Mouse (Mus musculus) kidney, postnatal 36 days (tissue): ENCODE measurements around the gene Ttn.
A peak's percentile ranks its signal among the peaks of the same experiment; 100 is the strongest.

Experiments
- DNase-seq, 2 experiments: peaks; one replicate each; pipeline ENCODE4 v3.0.0; 2021 to 2022; ENCODE audit warnings: mixed read lengths in 2 of 2

Gene Ttn

GRCm38 (mm10) chr2:76961420-76962044, 20.8 kb downstream of the Ttn start:
- no peak for DNase-seq

- no peak for DNase-seq
Measured at GRCm38 (mm10) chr2:76949774-76950173, 32.6 kb downstream of the Ttn start.

GRCm38 (mm10) chr2:76938515-76938914, 43.8 kb downstream of the Ttn start:
- no peak for DNase-seq

GRCm38 (mm10) chr2:76929718-76930117, 52.6 kb downstream of the Ttn start:
- peak; percentile 49 to 78 for DNase-seq

- no peak for DNase-seq
Measured at GRCm38 (mm10) chr2:76928816-76929215, 53.5 kb downstream of the Ttn start.

- DNase-seq, result no peak
Measured at GRCm38 (mm10) chr2:76928298-76928697, 54.0 kb downstream of the Ttn start.

GRCm38 (mm10) chr2:76926927-76927326, 55.4 kb downstream of the Ttn start:
- peak in 1 of 2 experiments; percentile 3 for DNase-seq

GRCm38 (mm10) chr2:76914959-76915358, 67.4 kb downstream of the Ttn start:
- no peak for DNase-seq

GRCm38 (mm10) chr2:76908705-76909457, 73.5 kb downstream of the Ttn start:
- no peak for DNase-seq

- DNase-seq, result no peak
Measured at GRCm38 (mm10) chr2:76903351-76903750, 79.0 kb downstream of the Ttn start.

GRCm38 (mm10) chr2:76901476-76902086, 80.8 kb downstream of the Ttn start:
- DNase-seq, result no peak

GRCm38 (mm10) chr2:76899886-76900285, 82.5 kb downstream of the Ttn start:
- DNase-seq, result no peak

- no peak for DNase-seq
Measured at GRCm38 (mm10) chr2:76896990-76897389, 85.4 kb downstream of the Ttn start.

GRCm38 (mm10) chr2:76895327-76895726, 87.0 kb downstream of the Ttn start:
- DNase-seq, result no peak

- no peak for DNase-seq
Measured at GRCm38 (mm10) chr2:76888721-76889120, 93.6 kb downstream of the Ttn start.

GRCm38 (mm10) chr2:76885855-76886254, 96.5 kb downstream of the Ttn start:
- DNase-seq, result no peak

GRCm38 (mm10) chr2:76881406-76881805, 100.9 kb downstream of the Ttn start:
- no peak for DNase-seq

- DNase-seq, result no peak
Measured at GRCm38 (mm10) chr2:76875587-76875986, 106.8 kb downstream of the Ttn start.

- peak in 1 of 2 experiments; percentile 14 for DNase-seq
Measured at GRCm38 (mm10) chr2:76866928-76867327, 115.4 kb downstream of the Ttn start.

GRCm38 (mm10) chr2:76865497-76865896, 116.8 kb downstream of the Ttn start:
- no peak for DNase-seq

GRCm38 (mm10) chr2:76861327-76861726, 121.0 kb downstream of the Ttn start:
- DNase-seq, result no peak

- no peak for DNase-seq
Measured at GRCm38 (mm10) chr2:76850066-76850465, 132.3 kb downstream of the Ttn start.

GRCm38 (mm10) chr2:76843162-76843561, 139.2 kb downstream of the Ttn start:
- peak in 1 of 2 experiments; percentile 23 for DNase-seq

GRCm38 (mm10) chr2:76820472-76820871, 161.9 kb downstream of the Ttn start:
- DNase-seq, result no peak
